Mouse (Mus musculus) spleen, embryonic (tissue): ENCODE measurements around the gene Srm.

ENCODE experiments used
- CTCF ChIA-PET: fragments of 350-600 bp; sonication (Branson Sonifier 250); formaldehyde crosslinking; loops from one replicate; lab custom pipeline; 2022; lab: Charles Lee

Gene Srm

GRCm38 (mm10) chr4:148600316-148600715, 9.0 kb downstream of the Srm start:
- CTCF ChIA-PET = no interaction called here

DNA sequence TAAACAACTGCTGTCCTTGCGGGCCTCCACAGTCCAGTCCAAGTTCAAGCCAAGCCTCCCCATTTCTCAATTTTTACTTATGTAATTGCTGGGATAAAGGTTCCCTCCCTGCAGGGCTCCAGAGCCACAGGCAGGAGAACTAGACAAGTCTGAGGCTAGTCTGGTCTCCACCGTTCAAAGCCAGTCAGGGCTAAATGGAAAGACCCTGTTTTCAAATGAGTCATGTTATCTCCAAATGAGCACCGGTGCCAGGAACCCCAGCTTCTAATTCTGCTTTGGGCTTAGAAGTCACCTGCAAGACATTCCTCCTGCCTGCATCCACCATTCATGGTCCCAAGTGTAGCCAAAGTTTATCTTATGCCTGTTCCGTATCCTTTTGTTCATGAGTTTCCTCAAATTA, 10.6 kb downstream of the Srm start:
- CTCF ChIA-PET = no interaction called here

GRCm38 (mm10) chr4:148602357-148603120, 11.2 kb downstream of the Srm start, which contains the start of gene Masp2:
Gene Masp2 (plus strand): TSS chr4:148602554.
- CTCF ChIA-PET = no interaction called here

DNA sequence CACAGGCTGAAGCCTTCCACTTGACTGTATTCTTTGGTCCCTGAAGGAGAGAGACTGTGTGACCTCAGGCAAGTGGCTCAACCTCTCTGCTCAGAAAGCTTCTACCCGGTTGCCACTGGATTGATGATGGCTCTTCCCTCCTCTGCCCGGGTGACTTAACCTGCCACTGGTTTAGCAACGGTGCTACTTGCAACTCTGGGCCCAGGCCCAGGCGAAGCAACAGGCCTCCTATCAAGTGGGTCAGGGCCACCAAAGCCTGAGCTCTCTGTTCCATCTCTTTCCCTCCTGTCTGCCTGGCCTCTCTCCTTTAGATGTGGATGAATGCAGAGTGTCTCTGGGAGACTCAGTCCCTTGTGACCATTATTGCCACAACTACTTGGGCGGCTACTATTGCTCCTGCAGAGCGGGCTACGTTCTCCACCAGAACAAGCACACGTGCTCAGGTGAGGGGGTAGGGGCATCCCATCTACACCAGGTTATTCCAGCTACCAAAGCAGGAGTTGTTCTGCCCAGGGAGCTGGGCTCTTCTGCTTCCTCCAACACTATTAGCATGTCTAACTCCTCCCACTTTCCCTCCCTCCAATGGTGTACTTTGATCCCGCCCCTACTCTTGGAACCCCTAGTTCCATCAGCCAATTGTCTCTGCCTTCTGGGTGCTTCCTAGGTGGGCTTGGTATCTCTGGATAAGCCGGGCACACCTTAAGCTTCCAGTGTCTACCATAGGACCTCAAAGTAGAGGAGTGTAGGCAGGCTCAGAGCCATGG, 12.3 kb downstream of the Srm start:
- CTCF ChIA-PET = no interaction called here

- CTCF ChIA-PET = no interaction called here
Measured at GRCm38 (mm10) chr4:148604141-148604540, 12.8 kb downstream of the Srm start.

- CTCF ChIA-PET = no interaction called here
Measured at GRCm38 (mm10) chr4:148604541-148605165, 13.3 kb downstream of the Srm start.

- CTCF ChIA-PET = interaction anchor here (0.6 kb wide), 1 partner anchor 20 kb away, joined by 3 read pairs; no protein-coding TSS in a partner anchor
Measured at GRCm38 (mm10) chr4:148607758-148608157, 16.5 kb downstream of the Srm start.

- CTCF ChIA-PET = no interaction called here
Measured at GRCm38 (mm10) chr4:148609805-148610204, 18.5 kb downstream of the Srm start.

- CTCF ChIA-PET = no interaction called here
Measured at GRCm38 (mm10) chr4:148610631-148611364, 19.5 kb downstream of the Srm start.

DNA sequence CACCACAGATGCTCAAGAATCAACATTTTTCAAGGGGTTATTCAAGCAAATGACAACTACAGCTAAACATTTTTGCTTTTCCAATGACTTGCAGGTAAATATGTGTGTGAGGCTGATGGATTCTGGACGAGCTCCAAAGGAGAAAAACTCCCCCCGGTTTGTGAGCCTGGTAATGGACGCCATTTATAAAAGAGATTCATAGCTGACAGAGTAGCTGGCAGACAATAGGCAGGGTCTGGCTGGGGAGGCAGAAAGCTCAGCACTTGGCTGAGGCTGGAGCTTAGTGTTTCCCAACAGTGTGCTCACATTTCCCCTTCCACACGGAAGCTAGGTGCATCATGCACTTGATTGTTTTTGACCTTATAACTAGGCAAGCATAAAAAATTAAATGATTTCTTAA, 21.3 kb downstream of the Srm start:
- CTCF ChIA-PET = no interaction called here

DNA sequence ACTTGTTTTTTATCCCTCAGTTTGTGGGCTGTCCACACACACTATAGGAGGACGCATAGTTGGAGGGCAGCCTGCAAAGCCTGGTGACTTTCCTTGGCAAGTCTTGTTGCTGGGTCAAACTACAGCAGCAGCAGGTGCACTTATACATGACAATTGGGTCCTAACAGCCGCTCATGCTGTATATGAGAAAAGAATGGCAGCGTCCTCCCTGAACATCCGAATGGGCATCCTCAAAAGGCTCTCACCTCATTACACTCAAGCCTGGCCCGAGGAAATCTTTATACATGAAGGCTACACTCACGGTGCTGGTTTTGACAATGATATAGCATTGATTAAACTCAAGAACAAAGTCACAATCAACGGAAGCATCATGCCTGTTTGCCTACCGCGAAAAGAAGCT, 22.4 kb downstream of the Srm start:
- CTCF ChIA-PET = no interaction called here

DNA sequence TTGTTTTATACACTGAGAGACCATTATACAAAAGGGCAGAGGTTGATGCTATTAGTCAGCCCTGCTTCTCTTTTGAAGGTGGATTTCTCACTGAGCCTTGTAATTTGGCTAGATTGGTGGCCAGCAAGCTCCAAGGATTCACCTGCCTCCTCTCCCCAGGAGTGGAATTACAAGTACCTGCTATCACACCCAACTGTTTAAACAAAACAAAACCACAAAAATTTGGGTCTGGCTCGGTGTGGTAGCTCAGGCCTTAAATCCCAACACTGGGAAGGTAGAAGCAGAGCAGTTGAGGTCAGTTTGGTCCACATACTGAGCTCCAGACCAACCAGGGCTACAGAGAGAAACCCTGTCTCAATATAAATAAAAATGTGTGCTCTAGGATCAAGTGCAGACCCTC, 28.5 kb downstream of the Srm start:
- CTCF ChIA-PET = interaction anchor here (0.7 kb wide), 1 partner anchor 11 kb away, joined by 3 read pairs; no protein-coding TSS in a partner anchor

DNA sequence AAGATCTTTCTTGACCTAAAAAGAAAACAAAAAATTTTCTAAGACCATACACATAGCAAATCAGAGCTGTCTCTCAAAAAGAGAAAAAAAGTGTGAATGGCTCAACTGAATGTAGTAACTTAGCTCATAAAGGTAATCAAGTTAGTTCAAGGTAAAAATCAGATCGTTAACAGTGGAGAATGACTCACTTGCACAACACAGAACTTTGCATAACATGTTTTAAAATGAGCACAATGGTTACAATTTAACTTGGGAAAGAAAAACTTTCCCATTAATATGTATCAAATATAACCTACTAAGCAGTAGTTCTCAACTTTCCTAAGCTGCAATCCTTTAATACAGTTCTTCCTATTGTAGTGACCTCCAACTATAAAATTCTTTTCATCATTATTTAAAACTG, 29.4 kb downstream of the Srm start:
- CTCF ChIA-PET = no interaction called here

DNA sequence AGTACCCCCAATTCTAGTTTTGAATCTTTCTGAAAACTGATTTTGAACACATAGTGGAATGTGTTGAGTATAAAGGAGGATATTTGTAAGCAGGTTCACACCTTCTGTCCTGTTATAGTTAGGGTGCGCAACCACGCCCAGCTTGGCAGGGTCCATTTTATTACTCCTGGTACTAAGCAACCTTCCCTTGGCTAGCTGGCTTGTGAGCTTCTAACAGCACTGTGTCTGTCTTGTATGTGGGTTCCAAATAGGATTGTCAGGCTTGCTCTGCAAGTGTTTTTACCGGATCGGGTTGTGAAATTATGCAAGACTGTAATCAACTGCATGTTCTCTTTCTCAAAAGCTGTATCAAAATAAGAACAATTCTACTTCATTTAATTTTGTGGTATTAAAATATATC, 31.2 kb downstream of the Srm start:
- CTCF ChIA-PET = no interaction called here

DNA sequence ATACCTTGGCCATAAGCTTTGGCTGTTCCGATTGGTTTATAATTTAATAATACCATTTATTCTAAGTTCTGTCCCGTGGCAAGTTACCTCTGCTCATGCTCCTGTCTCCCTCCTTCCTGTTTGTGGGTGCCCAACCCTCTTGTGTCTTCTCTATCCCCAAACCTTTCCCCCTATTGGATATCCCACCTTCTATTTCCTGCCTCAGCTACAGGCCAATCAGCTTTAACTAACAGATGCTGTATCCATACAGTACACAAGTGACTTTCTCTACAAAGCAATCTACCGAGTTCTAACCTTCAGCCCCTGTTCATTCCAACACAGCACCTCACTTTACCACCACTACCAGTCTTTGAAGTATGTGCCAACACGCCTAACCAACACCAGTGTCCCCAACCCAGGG, 32.3 kb downstream of the Srm start:
- CTCF ChIA-PET = no interaction called here

GRCm38 (mm10) chr4:148625010-148625409, 33.7 kb downstream of the Srm start:
- CTCF ChIA-PET = no interaction called here

DNA sequence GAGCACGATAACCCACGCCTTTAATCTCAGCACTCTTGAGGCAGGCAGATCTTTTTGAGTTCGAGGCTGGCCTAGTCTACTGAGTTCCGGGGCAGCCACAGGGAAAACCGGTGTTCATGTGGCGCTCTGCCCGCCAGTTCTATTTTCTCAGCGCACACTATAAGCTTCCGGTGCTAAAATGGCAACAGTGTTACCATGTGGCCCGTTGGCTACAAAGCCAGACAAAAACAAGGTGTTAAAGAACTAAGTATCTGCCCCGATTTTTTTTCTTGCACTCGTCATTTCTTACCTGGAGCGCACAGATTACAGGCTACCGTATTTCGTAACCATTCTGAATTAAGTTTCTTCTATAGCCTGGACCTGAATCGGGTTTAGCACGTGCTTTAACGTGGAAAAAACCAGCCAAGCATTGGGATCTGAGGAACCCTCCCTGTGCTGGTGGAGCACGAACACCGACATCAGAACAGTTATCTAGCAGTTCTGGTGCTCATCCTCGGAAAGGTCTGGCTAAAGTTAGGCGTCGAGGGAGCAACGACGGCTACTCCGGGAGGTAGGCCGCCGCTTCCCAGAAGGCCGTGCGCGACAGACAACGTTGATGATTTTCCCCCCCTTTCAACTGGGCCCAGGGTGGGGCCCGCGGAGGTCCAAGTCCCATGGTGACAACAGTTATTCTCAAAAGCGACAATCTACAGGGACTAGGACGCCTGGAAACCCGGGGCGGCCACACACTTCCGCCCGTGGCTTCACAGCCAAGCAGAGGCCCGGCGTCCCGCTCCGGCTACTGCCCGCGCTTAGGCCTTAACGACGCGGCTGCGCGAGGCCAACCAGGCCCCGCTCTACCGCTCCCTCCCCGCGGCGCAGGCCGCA, 34.7 kb downstream of the Srm start:
- CTCF ChIA-PET = no interaction called here

GRCm38 (mm10) chr4:148626623-148627185, 35.4 kb downstream of the Srm start, which contains the start of gene Tardbp:
Gene Tardbp (minus strand): TSS chr4:148627019.
- CTCF ChIA-PET = no interaction called here

- CTCF ChIA-PET = no interaction called here
Measured at GRCm38 (mm10) chr4:148627246-148627645, 35.9 kb downstream of the Srm start.

DNA sequence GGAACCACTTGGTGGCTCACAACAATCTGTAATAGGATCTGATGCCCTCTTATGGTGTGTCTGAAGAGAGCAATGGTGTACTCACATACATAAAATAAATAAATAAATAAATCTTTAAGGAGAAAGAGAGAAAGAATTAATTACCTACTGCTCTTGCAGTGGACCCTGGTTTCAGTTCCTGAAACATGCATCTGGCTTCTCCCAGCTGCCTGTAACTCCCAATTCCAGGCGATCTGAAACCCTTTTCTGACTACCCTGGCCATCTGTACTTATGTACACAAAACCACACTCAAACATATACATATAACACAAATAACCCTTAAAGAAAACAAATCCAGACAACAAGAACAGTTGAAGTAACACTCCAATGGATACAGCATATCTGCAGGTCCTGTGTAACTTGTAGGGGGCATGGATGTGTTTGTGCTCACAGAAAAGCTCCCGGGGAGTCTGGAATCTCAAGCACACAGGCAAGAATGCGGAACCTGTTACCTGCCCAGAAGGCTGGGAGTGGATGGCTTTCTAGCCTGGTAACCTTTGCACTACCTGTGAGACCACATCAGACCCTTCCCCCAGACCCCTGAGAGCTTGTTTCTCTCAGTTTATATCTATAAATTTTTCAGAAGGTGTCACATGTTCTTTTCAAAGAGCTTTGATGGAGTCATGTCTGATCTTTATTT, 40.9 kb downstream of the Srm start:
- CTCF ChIA-PET = no interaction called here
